Mouse (Mus musculus): ENCODE data around the gene Ankmy1.

The Ankmy1 gene

GRCm38 (mm10) chr1:92875360-92876111, 27.2 kb downstream of the Ankmy1 start:
- DNase-seq (ENCODE audit: low read depth, low spot score) = no peak

- DNase-seq (ENCODE audit: low read depth, low spot score) = no peak
Measured at GRCm38 (mm10) chr1:92874011-92874410, 28.7 kb downstream of the Ankmy1 start.

GRCm38 (mm10) chr1:92872666-92873065, 30.0 kb downstream of the Ankmy1 start:
- no peak for DNase-seq (ENCODE audit: low read depth, low spot score)

GRCm38 (mm10) chr1:92869985-92870384, 32.7 kb downstream of the Ankmy1 start:
- no peak for DNase-seq (ENCODE audit: low read depth, low spot score)

GRCm38 (mm10) chr1:92866170-92866569, 36.5 kb downstream of the Ankmy1 start:
- no peak for DNase-seq (ENCODE audit: low read depth, low spot score)

- DNase-seq (ENCODE audit: low read depth, low spot score) = no peak
Measured at GRCm38 (mm10) chr1:92863268-92863667, 39.4 kb downstream of the Ankmy1 start.

GRCm38 (mm10) chr1:92861503-92861902, 41.2 kb downstream of the Ankmy1 start:
- DNase-seq (ENCODE audit: low read depth, low spot score) = no peak

- DNase-seq (ENCODE audit: low read depth, low spot score) = no peak
Measured at GRCm38 (mm10) chr1:92852450-92852849, 50.3 kb downstream of the Ankmy1 start.

- DNase-seq (ENCODE audit: low read depth, low spot score) = no peak
Measured at GRCm38 (mm10) chr1:92849938-92850574, 52.6 kb downstream of the Ankmy1 start.

- DNase-seq (ENCODE audit: low read depth, low spot score) = no peak
Measured at GRCm38 (mm10) chr1:92849491-92849890, 53.2 kb downstream of the Ankmy1 start.

GRCm38 (mm10) chr1:92847873-92848839, 54.5 kb downstream of the Ankmy1 start:
- DNase-seq (ENCODE audit: low read depth, low spot score) = peak; percentile 30

GRCm38 (mm10) chr1:92845889-92846288, 56.8 kb downstream of the Ankmy1 start:
- DNase-seq (ENCODE audit: low read depth, low spot score) = no peak

- DNase-seq (ENCODE audit: low read depth, low spot score) = no peak
Measured at GRCm38 (mm10) chr1:92841427-92841826, 61.3 kb downstream of the Ankmy1 start.

GRCm38 (mm10) chr1:92840231-92840890, 62.3 kb downstream of the Ankmy1 start:
- DNase-seq (ENCODE audit: low read depth, low spot score) = no peak

GRCm38 (mm10) chr1:92839211-92839610, 63.5 kb downstream of the Ankmy1 start:
- DNase-seq (ENCODE audit: low read depth, low spot score) = no peak

GRCm38 (mm10) chr1:92837931-92838833, 64.5 kb downstream of the Ankmy1 start:
- DNase-seq (ENCODE audit: low read depth, low spot score) = no peak

- DNase-seq (ENCODE audit: low read depth, low spot score) = peak; percentile 77
Measured at GRCm38 (mm10) chr1:92833987-92834706, 68.6 kb downstream of the Ankmy1 start.

GRCm38 (mm10) chr1:92832011-92833010, 70.4 kb downstream of the Ankmy1 start:
- peak; percentile 73 for DNase-seq (ENCODE audit: low read depth, low spot score)

All from embryo, embryonic 11.5 days (tissue).